Mouse (Mus musculus) embryonic facial prominence, embryonic 12.5 days (tissue): ENCODE measurements around the gene Elavl4. TPM values are rescaled to one million over a fixed set of nuclear protein-coding genes. Genes with fewer than 3 reads are reported as not detected.

Experiments
- ATAC-seq: fragments of 200-750 bp; cut with Nextera tagmentation; 2 replicates; pipeline ENCODE4 v1.8.0; 2017; ENCODE audit not compliant: insufficient number of reproducible peaks, insufficient read depth, low FRiP score, low TSS enrichment
- H3K27ac ChIP-seq: fragments of 300-500 bp; sonication (generic); 2 replicates; pipeline ENCODE4 v1.5.1; 2016; ENCODE audit warnings: mild to moderate bottlenecking
- H3K27me3 ChIP-seq: fragments of 300-500 bp; sonication (generic); 2 replicates; pipeline ENCODE4 v1.6.1; 2016; ENCODE audit warnings: mild to moderate bottlenecking, moderate library complexity
- H3K36me3 ChIP-seq: fragments of 300-500 bp; sonication (generic); 2 replicates; pipeline ENCODE4 v1.6.1; 2016; ENCODE audit warnings: mild to moderate bottlenecking
- H3K4me1 ChIP-seq: fragments of 300-500 bp; sonication (generic); 2 replicates; pipeline ENCODE4 v1.6.1; 2016
- H3K4me2 ChIP-seq: fragments of 300-500 bp; sonication (generic); replicated peaks from 2 replicates; pipeline ENCODE4 v1.6.1; 2016; ENCODE audit warnings: mild to moderate bottlenecking, moderate library complexity
- H3K4me3 ChIP-seq: fragments of 300-500 bp; sonication (generic); 2 replicates; pipeline ENCODE4 v1.5.1; 2016; ENCODE audit warnings: mild to moderate bottlenecking
- H3K9ac ChIP-seq: fragments of 300-500 bp; sonication (generic); 2 replicates; pipeline ENCODE4 v1.6.1; 2016; ENCODE audit warnings: mild to moderate bottlenecking, moderate library complexity
- H3K9me3 ChIP-seq: fragments of 300-500 bp; sonication (generic); 2 replicates; pipeline ENCODE4 v1.6.1; 2016; ENCODE audit warnings: mild to moderate bottlenecking, moderate library complexity
- WGBS: fragments of 180-500 bp; shearing (Covaris S2); methylation state at CpG from one replicate; pipeline ENCODE4 v1.1.7; 2016; 5-methylcytosine and 5-hydroxymethylcytosine counted together
- polyA plus RNA-seq: library from polyadenylated mRNA; unstranded; fragments of >200 nt; fragmentation: Nextera tagmentation; extraction: Ambion mirVana; gene quantifications from 2 replicates; pipeline ENCODE4 v1.2.1, GENCODE M21; 2016

Elavl4 gene
- polyA plus RNA-seq, 1 experiment from 2014 or later = 64.8 TPM

- WGBS = 42% methylated on average over 3 of the region's 3 CpGs
- H3K4me2 ChIP-seq = no peak overlapping the region
- H3K4me1 ChIP-seq = no peaks in the 10 kb centered on the region
- H3K36me3 ChIP-seq = no peaks in the 10 kb centered on the region
- H3K9me3 ChIP-seq = no peaks in the 10 kb centered on the region
- no peak for ATAC-seq
- no peak overlapping the region for H3K4me3 ChIP-seq
- H3K9ac ChIP-seq = no peak overlapping the region
- no peaks in the 10 kb centered on the region for H3K27me3 ChIP-seq
- no peak overlapping the region for H3K27ac ChIP-seq
Observed at GRCm38 (mm10) chr4:110157515-110158159, 194.1 kb downstream of the Elavl4 start.

DNA sequence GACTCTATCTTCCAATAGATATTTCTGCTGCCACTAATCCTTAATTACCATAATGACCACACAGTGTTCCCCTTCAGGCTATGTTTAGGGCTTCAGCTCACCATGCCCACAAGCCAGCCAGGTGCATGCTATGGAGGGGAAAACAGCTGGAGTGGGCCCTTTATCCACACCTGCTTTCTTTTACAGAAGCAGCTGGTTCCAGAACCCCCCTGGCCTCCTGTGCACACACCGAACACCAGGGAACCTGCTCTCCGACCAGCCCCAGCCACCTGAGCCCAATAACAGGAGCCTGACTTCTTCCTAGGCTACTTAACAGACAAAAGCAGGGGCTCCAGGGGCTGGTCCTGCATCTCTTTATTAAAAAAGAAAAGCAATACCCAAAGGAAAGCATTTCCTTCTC, 195.8 kb downstream of the Elavl4 start:
- no peak overlapping the region for H3K4me3 ChIP-seq
- H3K9me3 ChIP-seq = no peaks in the 10 kb centered on the region
- H3K36me3 ChIP-seq = no peaks in the 10 kb centered on the region
- H3K4me1 ChIP-seq = no peaks in the 10 kb centered on the region
- H3K4me2 ChIP-seq = no peak overlapping the region
- ATAC-seq = no peak
- no peaks in the 10 kb centered on the region for H3K27me3 ChIP-seq
- H3K27ac ChIP-seq = no peak overlapping the region
- no peak overlapping the region for H3K9ac ChIP-seq
- WGBS = 40% methylated on average over 2 of the region's 2 CpGs

Other genes starting within 250 kb of the Elavl4 start
- 0.35 and 0.57 TPM in 2 replicates for gene Agbl4, start 45.8 kb upstream of the Elavl4 start, polyA plus RNA-seq